Mouse (Mus musculus): ENCODE measurements around the gene Ripk1. TPM values are rescaled to one million over a fixed set of nuclear protein-coding genes. Genes with fewer than 3 reads are reported as not detected.

Ripk1 gene
- polyA plus RNA-seq, 1 experiment, result not detected

DNA sequence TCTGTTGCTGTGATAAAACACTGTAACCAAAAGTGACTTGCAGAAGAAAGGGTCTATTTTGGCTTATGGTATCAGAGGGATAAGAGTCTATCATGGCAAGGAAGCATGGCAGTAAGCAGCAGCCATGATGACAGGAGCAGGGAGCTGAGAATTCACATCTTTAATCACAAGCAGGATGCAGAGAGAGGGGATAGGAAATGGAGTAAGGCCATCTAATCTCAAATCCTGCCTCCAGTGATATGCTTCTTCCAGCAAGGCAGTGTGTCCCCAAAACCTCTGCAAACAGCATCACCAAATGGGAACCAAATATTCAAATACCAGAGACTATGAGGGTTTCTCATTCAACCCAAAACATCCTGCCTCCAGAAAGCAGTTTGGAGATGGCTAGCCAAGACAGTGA, 35.6 kb upstream of the Ripk1 start:
- TF ChIP-seq CTCF (IDR thresholded peaks at IDR 0.05; ENCODE audit: insufficient read depth, low read depth, low read length) (no peak), POLR2A (IDR thresholded peaks at IDR 0.05; ENCODE audit: insufficient read depth, low read depth, low read length) (no peak)
- Histone ChIP-seq H3K4me1 (ENCODE audit: control insufficient read depth, insufficient read depth, low read length) (0 out of 2 replicates have a peak, but pooled peaks cover 2% of the 10 kb centered on the region), H3K27ac (ENCODE audit: insufficient read depth, low read depth, low read length) (no peak overlapping the region), H3K4me3 (ENCODE audit: insufficient read depth, low read depth, low read length) (no peak overlapping the region)

DNA sequence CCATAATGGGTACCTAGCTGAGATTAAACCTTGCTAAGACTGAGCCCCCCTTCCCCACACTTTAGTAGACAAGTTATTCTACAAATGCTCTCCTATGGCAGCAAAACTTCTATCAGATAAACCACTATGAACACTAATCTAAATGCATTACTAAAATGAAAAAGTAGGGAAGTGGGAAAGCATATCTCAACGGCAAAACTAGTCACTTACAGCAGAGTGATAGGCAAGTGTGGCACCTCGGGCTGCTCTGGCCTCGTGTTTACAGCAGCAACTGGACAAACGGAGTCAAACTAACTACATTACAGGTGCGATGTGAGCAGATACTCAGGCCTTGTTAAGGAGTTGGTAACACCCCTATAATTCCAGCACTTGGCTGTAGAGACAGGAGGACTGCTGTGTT, 12.5 kb upstream of the Ripk1 start:
- no peaks in the 10 kb centered on the region for H3K4me1 ChIP-seq (ENCODE audit: control insufficient read depth, insufficient read depth, low read length)
- no peak overlapping the region for H3K27ac ChIP-seq (ENCODE audit: insufficient read depth, low read depth, low read length)
- 83% methylated on average over 5 of the region's 5 CpGs for WGBS
- H3K4me3 ChIP-seq (ENCODE audit: insufficient read depth, low read depth, low read length), result no peak overlapping the region
- no peak for TF ChIP-seq CTCF (IDR thresholded peaks at IDR 0.05; ENCODE audit: insufficient read depth, low read depth, low read length)

DNA sequence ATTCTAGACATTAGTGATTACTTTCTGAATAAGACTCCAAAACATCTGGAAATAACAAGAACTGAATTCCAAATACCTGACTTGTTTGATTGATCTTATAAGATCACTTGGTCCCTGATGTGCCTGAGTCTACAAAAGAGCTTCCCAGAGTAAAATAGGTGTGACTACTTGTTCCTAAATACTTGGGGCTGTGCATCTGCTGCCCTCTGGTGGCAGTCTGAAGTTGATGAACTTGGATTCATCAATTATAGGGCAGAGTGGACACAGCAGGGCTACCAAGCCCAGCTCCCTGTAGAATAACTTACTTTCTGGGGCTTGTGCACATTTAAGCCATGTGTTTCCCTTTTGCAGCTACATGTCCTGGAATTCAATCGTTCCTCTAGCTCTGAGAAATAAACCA, 7.0 kb upstream of the Ripk1 start:
- Histone ChIP-seq H3K4me1 (ENCODE audit: control insufficient read depth, insufficient read depth, low read length) (no peaks in the 10 kb centered on the region), H3K27ac (ENCODE audit: insufficient read depth, low read depth, low read length) (no peak overlapping the region), H3K4me3 (ENCODE audit: insufficient read depth, low read depth, low read length) (no peak overlapping the region)
- WGBS, result 21% methylated on average over 1 of the region's 1 CpGs
- TF ChIP-seq POLR2A (IDR thresholded peaks at IDR 0.05; ENCODE audit: insufficient read depth, low read depth, low read length) (no peak), CTCF (IDR thresholded peaks at IDR 0.05; ENCODE audit: insufficient read depth, low read depth, low read length) (no peak)

DNA sequence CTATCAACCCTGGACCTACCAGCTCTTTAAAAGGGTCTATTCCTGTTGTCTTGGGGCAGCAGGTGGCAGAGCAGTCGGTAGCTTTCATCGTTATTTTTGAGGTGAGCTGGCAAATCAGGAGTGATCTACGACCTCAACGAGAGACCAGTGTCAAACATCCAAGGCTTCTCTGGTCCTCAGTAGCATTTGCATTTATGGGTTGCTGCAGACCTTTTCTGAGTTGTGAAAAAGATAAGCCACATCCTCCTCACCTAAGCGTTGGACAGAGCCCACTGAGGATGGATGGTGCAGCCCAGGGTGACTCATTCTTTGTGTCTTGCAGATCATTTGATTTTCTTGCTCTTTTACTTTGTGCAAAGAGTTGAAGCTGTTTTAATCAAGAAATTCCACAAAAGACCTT, 895 bp downstream of the Ripk1 start:
- WGBS, result 2% methylated on average over 5 of the region's 5 CpGs
- Histone ChIP-seq H3K27ac (ENCODE audit: insufficient read depth, low read depth, low read length) (0 out of 2 replicates have a peak overlapping the region, but pooled peaks have one; percentile 6), H3K4me3 (ENCODE audit: insufficient read depth, low read depth, low read length) (peak overlapping the region; percentile 71), H3K4me1 (ENCODE audit: control insufficient read depth, insufficient read depth, low read length) (no peaks in the 10 kb centered on the region)
- TF ChIP-seq CTCF (IDR thresholded peaks at IDR 0.05; ENCODE audit: insufficient read depth, low read depth, low read length) (no peak), POLR2A (IDR thresholded peaks at IDR 0.05; ENCODE audit: insufficient read depth, low read depth, low read length) (no peak)

DNA sequence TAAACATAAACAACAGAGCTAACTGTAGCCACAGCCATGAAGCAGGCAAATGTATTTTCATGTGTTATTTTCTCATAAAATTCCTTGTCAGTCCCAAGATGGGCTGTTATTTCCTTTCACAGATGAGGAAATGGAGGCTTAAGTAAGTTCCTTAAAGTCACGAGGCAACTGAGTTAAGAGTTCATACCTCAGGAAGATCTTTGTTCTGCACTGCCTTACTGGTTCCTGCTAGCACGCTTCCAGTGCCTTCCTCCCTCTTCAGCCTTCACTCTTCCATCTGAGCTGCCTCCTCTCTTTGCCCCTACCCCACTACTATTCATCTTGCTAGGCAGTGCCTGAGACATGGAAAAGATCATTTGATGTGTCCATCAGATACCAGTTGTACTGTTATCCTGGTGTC, 5.1 kb downstream of the Ripk1 start:
- no peak overlapping the region for H3K4me3 ChIP-seq (ENCODE audit: insufficient read depth, low read depth, low read length)
- TF ChIP-seq CTCF (IDR thresholded peaks at IDR 0.05; ENCODE audit: insufficient read depth, low read depth, low read length), result no peak
- no peak for TF ChIP-seq POLR2A (IDR thresholded peaks at IDR 0.05; ENCODE audit: insufficient read depth, low read depth, low read length)
- WGBS, result 72% methylated on average over 2 of the region's 2 CpGs
- no peaks in the 10 kb centered on the region for H3K4me1 ChIP-seq (ENCODE audit: control insufficient read depth, insufficient read depth, low read length)
- no peak overlapping the region for H3K27ac ChIP-seq (ENCODE audit: insufficient read depth, low read depth, low read length)

DNA sequence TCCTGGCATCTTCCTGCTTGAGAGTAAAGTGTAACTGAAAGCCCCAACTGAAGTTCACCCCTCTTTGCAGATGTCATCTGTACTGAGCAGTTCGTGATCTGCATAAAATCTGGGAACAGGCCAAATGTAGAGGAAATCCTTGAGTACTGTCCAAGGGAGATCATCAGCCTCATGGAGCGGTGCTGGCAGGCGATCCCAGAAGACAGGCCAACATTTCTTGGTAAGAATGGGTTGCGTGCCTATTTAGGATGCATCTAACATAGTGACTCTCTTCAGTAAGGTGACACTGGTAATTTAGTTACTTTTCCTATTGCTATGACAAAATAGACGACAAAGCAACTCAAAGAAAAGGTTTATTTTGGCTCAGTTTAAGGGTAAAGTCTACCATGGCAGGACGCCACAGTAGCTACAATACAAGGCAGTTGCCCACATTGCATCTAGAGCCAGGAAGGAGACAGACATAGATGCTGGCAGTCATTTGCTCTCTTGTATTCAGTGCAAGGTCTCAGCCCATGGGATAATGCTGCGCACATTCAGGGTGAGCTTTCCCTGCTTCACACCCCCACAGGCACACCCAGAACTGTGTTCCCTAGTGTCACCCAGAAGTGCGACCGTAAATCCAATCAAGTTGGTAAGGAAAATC, 14.9 kb downstream of the Ripk1 start:
- no peak for TF ChIP-seq CTCF (IDR thresholded peaks at IDR 0.05; ENCODE audit: insufficient read depth, low read depth, low read length)
- TF ChIP-seq POLR2A (IDR thresholded peaks at IDR 0.05; ENCODE audit: insufficient read depth, low read depth, low read length), result no peak
- WGBS, result 60% methylated on average over 9 of the region's 9 CpGs
- no peak overlapping the region for H3K27ac ChIP-seq (ENCODE audit: insufficient read depth, low read depth, low read length)
- no peaks in the 10 kb centered on the region for H3K4me1 ChIP-seq (ENCODE audit: control insufficient read depth, insufficient read depth, low read length)
- no peak overlapping the region for H3K4me3 ChIP-seq (ENCODE audit: insufficient read depth, low read depth, low read length)

DNA sequence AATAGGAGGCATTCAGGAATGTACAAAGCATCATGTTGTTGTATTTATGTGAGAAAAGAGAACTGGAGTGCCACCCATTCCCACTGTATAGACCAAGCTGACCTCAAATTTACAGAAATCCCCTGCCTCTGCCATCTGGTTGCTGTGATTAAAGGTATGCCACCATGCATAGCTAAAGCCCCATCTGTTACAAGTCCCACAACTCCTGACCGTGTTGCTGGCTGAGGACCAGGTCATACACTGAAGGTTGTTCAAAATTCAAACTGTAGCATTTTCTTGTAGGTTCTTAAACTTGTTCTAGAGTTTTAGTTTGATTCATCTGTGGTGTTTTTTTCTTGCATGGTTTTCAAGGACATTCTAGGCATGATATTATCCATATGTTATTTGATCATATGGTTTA, 16.4 kb downstream of the Ripk1 start:
- 94% methylated on average over 1 of the region's 1 CpGs for WGBS
- H3K4me1 ChIP-seq (ENCODE audit: control insufficient read depth, insufficient read depth, low read length), result no peaks in the 10 kb centered on the region
- H3K4me3 ChIP-seq (ENCODE audit: insufficient read depth, low read depth, low read length), result no peak overlapping the region
- TF ChIP-seq CTCF (IDR thresholded peaks at IDR 0.05; ENCODE audit: insufficient read depth, low read depth, low read length) (no peak), POLR2A (IDR thresholded peaks at IDR 0.05; ENCODE audit: insufficient read depth, low read depth, low read length) (no peak)
- H3K27ac ChIP-seq (ENCODE audit: insufficient read depth, low read depth, low read length), result no peak overlapping the region

DNA sequence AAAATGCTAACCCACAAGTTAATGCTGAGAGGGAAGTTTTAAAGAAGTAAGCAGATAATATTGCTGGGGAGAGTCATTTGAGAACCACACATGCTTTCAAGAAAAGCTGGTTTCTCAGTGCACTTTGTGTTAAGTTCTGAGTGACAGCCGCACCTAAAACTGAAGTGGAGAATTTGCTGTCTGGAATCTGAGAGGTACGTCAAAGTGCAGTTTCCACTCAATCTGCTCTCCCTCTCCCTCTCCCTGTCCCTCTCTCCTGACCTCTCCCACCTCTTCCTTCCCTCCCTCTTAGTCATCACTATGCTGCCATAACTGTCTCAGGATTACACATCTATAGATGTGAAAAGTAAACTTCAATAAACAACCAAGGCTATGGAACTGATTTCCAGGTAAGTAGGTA, 19.8 kb downstream of the Ripk1 start:
- H3K4me1 ChIP-seq (ENCODE audit: control insufficient read depth, insufficient read depth, low read length), result no peaks in the 10 kb centered on the region
- no peak overlapping the region for H3K4me3 ChIP-seq (ENCODE audit: insufficient read depth, low read depth, low read length)
- H3K27ac ChIP-seq (ENCODE audit: insufficient read depth, low read depth, low read length), result no peak overlapping the region
- TF ChIP-seq CTCF (IDR thresholded peaks at IDR 0.05; ENCODE audit: insufficient read depth, low read depth, low read length) (no peak), POLR2A (IDR thresholded peaks at IDR 0.05; ENCODE audit: insufficient read depth, low read depth, low read length) (no peak)
- WGBS, result 85% methylated on average over 2 of the region's 2 CpGs

DNA sequence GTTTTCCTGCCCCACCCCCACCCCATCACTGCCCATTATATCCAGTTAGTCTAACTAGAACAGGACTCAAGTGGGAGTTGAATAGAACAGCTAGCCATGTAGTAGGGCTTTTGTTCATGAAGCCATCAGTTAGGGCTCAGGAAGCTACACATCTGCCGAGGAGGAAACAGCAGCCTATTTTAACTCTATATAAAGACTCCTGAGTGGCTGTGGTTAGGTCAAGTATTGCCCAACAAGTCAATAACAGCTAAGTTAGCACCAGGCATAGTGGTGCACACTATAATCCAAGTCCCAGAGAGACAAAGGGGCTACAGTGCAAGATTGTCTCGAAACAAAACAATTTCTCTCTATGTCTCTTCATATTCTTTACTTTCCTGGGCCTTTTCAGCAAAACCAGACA, 29.9 kb downstream of the Ripk1 start:
- Histone ChIP-seq H3K4me1 (ENCODE audit: control insufficient read depth, insufficient read depth, low read length) (peaks cover under 1% of the 10 kb centered on the region; the same call in 1 of the 2 replicates), H3K4me3 (ENCODE audit: insufficient read depth, low read depth, low read length) (no peak overlapping the region), H3K27ac (ENCODE audit: insufficient read depth, low read depth, low read length) (no peak overlapping the region)
- WGBS, result 71% methylated on average over 2 of the region's 2 CpGs
- TF ChIP-seq CTCF (IDR thresholded peaks at IDR 0.05; ENCODE audit: insufficient read depth, low read depth, low read length), result no peak
- TF ChIP-seq POLR2A (IDR thresholded peaks at IDR 0.05; ENCODE audit: insufficient read depth, low read depth, low read length), result no peak

DNA sequence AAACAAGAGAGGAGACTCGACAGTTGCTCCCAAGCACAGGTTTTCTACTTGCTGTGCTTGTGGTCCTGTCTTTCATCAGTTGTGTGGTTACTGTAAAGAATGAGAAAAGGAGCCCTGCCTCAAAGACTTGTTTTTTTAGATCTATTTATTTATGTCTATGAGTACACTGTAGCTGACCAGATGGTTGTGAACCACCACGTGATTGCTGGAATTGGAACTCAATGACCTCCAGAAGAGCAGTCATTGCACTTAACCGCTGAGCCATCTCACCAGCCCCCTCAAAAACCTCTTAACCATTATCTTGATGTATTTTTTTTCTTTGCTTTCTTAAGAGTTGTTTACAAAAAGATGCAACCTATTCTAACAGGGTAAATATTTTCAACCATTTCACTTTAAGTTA, 33.3 kb downstream of the Ripk1 start:
- no peak overlapping the region for H3K4me3 ChIP-seq (ENCODE audit: insufficient read depth, low read depth, low read length)

More for the DNA sequence above, 33.3 kb downstream of the Ripk1 start:
- H3K27ac ChIP-seq (ENCODE audit: insufficient read depth, low read depth, low read length), result no peak overlapping the region
- WGBS, result 87% methylated on average over 3 of the region's 3 CpGs
- TF ChIP-seq POLR2A (IDR thresholded peaks at IDR 0.05; ENCODE audit: insufficient read depth, low read depth, low read length) (no peak), CTCF (IDR thresholded peaks at IDR 0.05; ENCODE audit: insufficient read depth, low read depth, low read length) (no peak)
- H3K4me1 ChIP-seq (ENCODE audit: control insufficient read depth, insufficient read depth, low read length), result peaks cover 4% of the 10 kb centered on the region

All from olfactory bulb, adult 2 months (tissue).